Comparison of ENCODE assay signal across 21 mouse cellular contexts in genomic region chr3:30181807-30182481, GRCm38 (mm10).
"Had no signal": no experiment of that assay in that cellular context is flagged by ENCODE, and none has a peak within 500 bp of the region (broad histone marks: within the 10 kb centered on the region; RNA-seq: fewer than 3 reads in every experiment).

No protein-coding gene starts in this region.

- H3K27ac ChIP-seq: limb, embryonic 12.5 days; limb, embryonic 15.5 days; liver, embryonic 14.5 days; midbrain, embryonic 12.5 days; midbrain, embryonic 15.5 days; neural tube, embryonic 12.5 days; neural tube, embryonic 15.5 days had no signal

- H3K4me2 ChIP-seq: limb, embryonic 12.5 days; limb, embryonic 15.5 days; liver, embryonic 11.5 days; midbrain, embryonic 12.5 days; midbrain, embryonic 15.5 days; neural tube, embryonic 12.5 days; neural tube, embryonic 15.5 days had no signal

- H3K4me3 ChIP-seq: limb, embryonic 12.5 days; limb, embryonic 15.5 days; midbrain, embryonic 12.5 days; midbrain, embryonic 15.5 days; neural tube, embryonic 12.5 days; neural tube, embryonic 15.5 days had no signal

- H3K9ac ChIP-seq: limb, embryonic 12.5 days; limb, embryonic 15.5 days; liver, embryonic 14.5 days; liver, postnatal 0 days; midbrain, embryonic 12.5 days; midbrain, embryonic 15.5 days; neural tube, embryonic 12.5 days; neural tube, embryonic 15.5 days had no signal

- H3K27me3 ChIP-seq: limb, embryonic 12.5 days; limb, embryonic 15.5 days; midbrain, embryonic 12.5 days; midbrain, embryonic 15.5 days; neural tube, embryonic 12.5 days; neural tube, embryonic 15.5 days had no signal

- H3K4me1 ChIP-seq: limb, embryonic 15.5 days; midbrain, embryonic 12.5 days; midbrain, embryonic 15.5 days; neural tube, embryonic 12.5 days; neural tube, embryonic 15.5 days had no signal

- H3K9me3 ChIP-seq: limb, embryonic 12.5 days; limb, embryonic 15.5 days; midbrain, embryonic 12.5 days; midbrain, embryonic 15.5 days; neural tube, embryonic 12.5 days; neural tube, embryonic 15.5 days had no signal

- ATAC-seq: intestine, postnatal 0 days; liver, postnatal 0 days; midbrain, embryonic 15.5 days had no signal

- H3K36me3 ChIP-seq: limb, embryonic 12.5 days; limb, embryonic 15.5 days; midbrain, embryonic 12.5 days; midbrain, embryonic 15.5 days; neural tube, embryonic 12.5 days; neural tube, embryonic 15.5 days had no signal

- DNase-seq: kidney, adult 2 months; kidney, postnatal 10 days; kidney, postnatal 36 days; layer of hippocampus, postnatal 36 days; left cerebral cortex, postnatal 4 days; liver, postnatal 0 days; right cerebral cortex, adult 18-20 months; right cerebral cortex, postnatal 14 days; right cerebral cortex, postnatal 4 days; spleen, adult 18-20 months; thymus, adult 18-20 months; thymus, postnatal 36 days had no signal
